Mouse (Mus musculus) midbrain, embryonic 12.5 days (tissue): ENCODE measurements at regions not wholly inside any gene's neighbourhood (a gene's known extent, or its start where the extent isn't known, plus 50 kb on each side); places are given as distances from the start of the nearest gene placed in this dataset.

ENCODE experiments used
- ATAC-seq: fragments of 200-750 bp; cut with Nextera tagmentation; 2 replicates; pipeline ENCODE4 v1.8.0; 2017; ENCODE audit warnings: low read depth, moderate TSS enrichment, moderate library complexity; ENCODE audit not compliant: low FRiP score
- H3K27ac ChIP-seq: fragments of 300-500 bp; sonication (generic); replicated peaks from 2 replicates; pipeline ENCODE4 v1.5.1; 2016; ENCODE audit warnings: mild to moderate bottlenecking
- H3K27me3 ChIP-seq: fragments of 300-500 bp; sonication (generic); 2 replicates; pipeline ENCODE4 v1.6.1; 2016; ENCODE audit warnings: mild to moderate bottlenecking
- H3K36me3 ChIP-seq: fragments of 300-500 bp; sonication (generic); 2 replicates; pipeline ENCODE4 v1.6.1; 2016
- H3K4me1 ChIP-seq: fragments of 300-500 bp; sonication (generic); 2 replicates; pipeline ENCODE4 v1.6.1; 2016
- H3K4me2 ChIP-seq: fragments of 300-500 bp; sonication (generic); replicated peaks from 2 replicates; pipeline ENCODE4 v1.6.1; 2016; ENCODE audit warnings: mild to moderate bottlenecking, moderate library complexity
- H3K4me3 ChIP-seq: fragments of 300-500 bp; sonication (generic); 2 replicates; pipeline ENCODE4 v1.5.1; 2016; ENCODE audit warnings: mild to moderate bottlenecking
- H3K9ac ChIP-seq: fragments of 300-500 bp; sonication (generic); replicated peaks from 2 replicates; pipeline ENCODE4 v1.6.1; 2016; ENCODE audit warnings: mild to moderate bottlenecking, moderate library complexity
- H3K9me3 ChIP-seq: fragments of 300-500 bp; sonication (generic); 2 replicates; pipeline ENCODE4 v1.6.1; 2016; ENCODE audit warnings: mild to moderate bottlenecking
- WGBS: fragments of 180-500 bp; shearing (Covaris S2); methylation state at CpG from one replicate; pipeline ENCODE4 v1.1.7; 2016; 5-methylcytosine and 5-hydroxymethylcytosine counted together

- H3K27ac ChIP-seq = no peak overlapping the region
- H3K36me3 ChIP-seq = no peaks in the 10 kb centered on the region
- ATAC-seq = no peak
- no peaks in the 10 kb centered on the region for H3K27me3 ChIP-seq
- no peak overlapping the region for H3K4me2 ChIP-seq
- WGBS = 88% methylated on average over 1 of the region's 1 CpGs
- H3K4me1 ChIP-seq = no peaks in the 10 kb centered on the region
- H3K9ac ChIP-seq = no peak overlapping the region
- H3K9me3 ChIP-seq = no peaks in the 10 kb centered on the region
- H3K4me3 ChIP-seq = no peak overlapping the region
Observed at GRCm38 (mm10) chr15:6014982-6015381, 284.6 kb upstream of the Dab2 start.

GRCm38 (mm10) chr15:6016637-6017049 lies 282.9 kb upstream of the Dab2 start:
- 76% methylated on average over 5 of the region's 5 CpGs for WGBS
- Histone ChIP-seq H3K27ac (no peak overlapping the region), H3K4me3 (no peak overlapping the region), H3K4me2 (no peak overlapping the region), H3K4me1 (no peaks in the 10 kb centered on the region), H3K27me3 (no peaks in the 10 kb centered on the region), H3K9ac (no peak overlapping the region), H3K9me3 (no peaks in the 10 kb centered on the region), H3K36me3 (no peaks in the 10 kb centered on the region)
- ATAC-seq = no peak

GRCm38 (mm10) chr15:6025543-6025942 lies 274.0 kb upstream of the Dab2 start:
- no peaks in the 10 kb centered on the region for H3K4me1 ChIP-seq
- no peak overlapping the region for H3K9ac ChIP-seq
- no peak overlapping the region for H3K4me2 ChIP-seq
- no peak overlapping the region for H3K4me3 ChIP-seq
- no peaks in the 10 kb centered on the region for H3K36me3 ChIP-seq
- H3K27ac ChIP-seq = no peak overlapping the region
- ATAC-seq = no peak
- H3K27me3 ChIP-seq = no peaks in the 10 kb centered on the region
- no peaks in the 10 kb centered on the region for H3K9me3 ChIP-seq
- 76% methylated on average over 4 of the region's 4 CpGs for WGBS

GRCm38 (mm10) chr15:6029214-6029613 lies 270.4 kb upstream of the Dab2 start:
- H3K9me3 ChIP-seq = no peaks in the 10 kb centered on the region
- no peaks in the 10 kb centered on the region for H3K27me3 ChIP-seq
- H3K36me3 ChIP-seq = no peaks in the 10 kb centered on the region
- no peak overlapping the region for H3K27ac ChIP-seq
- 91% methylated on average over 1 of the region's 1 CpGs for WGBS
- H3K9ac ChIP-seq = no peak overlapping the region
- no peak overlapping the region for H3K4me2 ChIP-seq
- no peaks in the 10 kb centered on the region for H3K4me1 ChIP-seq
- H3K4me3 ChIP-seq = no peak overlapping the region
- no peak for ATAC-seq

- no peak overlapping the region for H3K9ac ChIP-seq
- H3K4me2 ChIP-seq = no peak overlapping the region
- H3K4me3 ChIP-seq = no peak overlapping the region
- WGBS = 92% methylated on average over 5 of the region's 5 CpGs
- ATAC-seq = no peak
- no peak overlapping the region for H3K27ac ChIP-seq
- no peaks in the 10 kb centered on the region for H3K4me1 ChIP-seq
- no peaks in the 10 kb centered on the region for H3K36me3 ChIP-seq
- H3K9me3 ChIP-seq = no peaks in the 10 kb centered on the region
- H3K27me3 ChIP-seq = no peaks in the 10 kb centered on the region
Observed at GRCm38 (mm10) chr15:6030396-6030795, 269.2 kb upstream of the Dab2 start.

- no peak for ATAC-seq
- WGBS = 91% methylated on average over 4 of the region's 4 CpGs
- Histone ChIP-seq H3K4me2 (no peak overlapping the region), H3K4me1 (no peaks in the 10 kb centered on the region), H3K4me3 (no peak overlapping the region), H3K9ac (no peak overlapping the region), H3K27me3 (no peaks in the 10 kb centered on the region), H3K36me3 (no peaks in the 10 kb centered on the region), H3K27ac (no peak overlapping the region), H3K9me3 (no peaks in the 10 kb centered on the region)
Observed at GRCm38 (mm10) chr15:6034156-6034555, 265.4 kb upstream of the Dab2 start.

GRCm38 (mm10) chr15:6044511-6045256 lies 254.9 kb upstream of the Dab2 start:
- Histone ChIP-seq H3K36me3 (no peaks in the 10 kb centered on the region), H3K9ac (no peak overlapping the region), H3K27me3 (no peaks in the 10 kb centered on the region), H3K4me1 (no peaks in the 10 kb centered on the region), H3K27ac (no peak overlapping the region), H3K9me3 (no peaks in the 10 kb centered on the region), H3K4me2 (no peak overlapping the region), H3K4me3 (no peak overlapping the region)
- 51% methylated on average over 10 of the region's 10 CpGs for WGBS
- ATAC-seq = no peak

GRCm38 (mm10) chr15:6055703-6056102 lies 243.9 kb upstream of the Dab2 start:
- WGBS = 85% methylated on average over 3 of the region's 3 CpGs
- Histone ChIP-seq H3K36me3 (no peaks in the 10 kb centered on the region), H3K9ac (no peak overlapping the region), H3K27me3 (no peaks in the 10 kb centered on the region), H3K27ac (no peak overlapping the region), H3K9me3 (no peaks in the 10 kb centered on the region), H3K4me1 (no peaks in the 10 kb centered on the region), H3K4me2 (no peak overlapping the region), H3K4me3 (no peak overlapping the region)
- ATAC-seq = no peak

- no peak overlapping the region for H3K4me3 ChIP-seq
- H3K36me3 ChIP-seq = no peaks in the 10 kb centered on the region
- H3K27ac ChIP-seq = no peak overlapping the region
- WGBS = 64% methylated on average over 11 of the region's 11 CpGs
- ATAC-seq = no peak
- H3K4me1 ChIP-seq = no peaks in the 10 kb centered on the region
- no peaks in the 10 kb centered on the region for H3K9me3 ChIP-seq
- H3K9ac ChIP-seq = no peak overlapping the region
- no peak overlapping the region for H3K4me2 ChIP-seq
- no peaks in the 10 kb centered on the region for H3K27me3 ChIP-seq
Observed at GRCm38 (mm10) chr15:6056887-6057626, 242.5 kb upstream of the Dab2 start.

GRCm38 (mm10) chr15:6059361-6059760 lies 240.2 kb upstream of the Dab2 start:
- no peak for ATAC-seq
- no peak overlapping the region for H3K4me3 ChIP-seq
- 85% methylated on average over 2 of the region's 2 CpGs for WGBS

GRCm38 (mm10) chr15:6059790-6060189 lies 239.8 kb upstream of the Dab2 start:
- no peaks in the 10 kb centered on the region for H3K4me1 ChIP-seq
- no peak overlapping the region for H3K9ac ChIP-seq
- H3K9me3 ChIP-seq = no peaks in the 10 kb centered on the region
- H3K4me2 ChIP-seq = no peak overlapping the region
- no peak overlapping the region for H3K27ac ChIP-seq
- no peaks in the 10 kb centered on the region for H3K27me3 ChIP-seq
- H3K4me3 ChIP-seq = no peak overlapping the region
- 92% methylated on average over 5 of the region's 5 CpGs for WGBS
- H3K36me3 ChIP-seq = no peaks in the 10 kb centered on the region
- no peak for ATAC-seq

More at GRCm38 (mm10) chr15:6059361-6059760, 240.2 kb upstream of the Dab2 start:
- no peaks in the 10 kb centered on the region for H3K27me3 ChIP-seq
- H3K4me1 ChIP-seq = no peaks in the 10 kb centered on the region
- no peak overlapping the region for H3K9ac ChIP-seq
- H3K36me3 ChIP-seq = no peaks in the 10 kb centered on the region
- H3K9me3 ChIP-seq = no peaks in the 10 kb centered on the region
- H3K27ac ChIP-seq = no peak overlapping the region
- H3K4me2 ChIP-seq = no peak overlapping the region

GRCm38 (mm10) chr15:6060649-6061048 lies 238.9 kb upstream of the Dab2 start:
- H3K36me3 ChIP-seq = no peaks in the 10 kb centered on the region
- no peak overlapping the region for H3K4me2 ChIP-seq
- no peaks in the 10 kb centered on the region for H3K27me3 ChIP-seq
- no peak overlapping the region for H3K9ac ChIP-seq
- 95% methylated on average over 1 of the region's 1 CpGs for WGBS
- H3K4me1 ChIP-seq = no peaks in the 10 kb centered on the region
- H3K9me3 ChIP-seq = no peaks in the 10 kb centered on the region
- no peak for ATAC-seq
- H3K27ac ChIP-seq = no peak overlapping the region
- no peak overlapping the region for H3K4me3 ChIP-seq
